Mouse (Mus musculus): ENCODE measurements around the gene Mfsd6.

- TF ChIP-seq CTCF (IDR thresholded peaks at IDR 0.05; ENCODE audit: borderline replicate concordance, control insufficient read depth, extremely low read depth, insufficient read depth, low read length, poor library complexity) (no peak), POLR2A (IDR thresholded peaks at IDR 0.05; ENCODE audit: control insufficient read depth, extremely low read depth, insufficient read depth, low read length, poor library complexity) (no peak)
These were observed 36.9 kb upstream of the Mfsd6 start for GRCm38 (mm10) chr1:52763894-52764809.
